Mouse (Mus musculus): ENCODE results near the gene 1600002K03Rik. TPM values are rescaled to one million over a fixed set of nuclear protein-coding genes. Genes with fewer than 3 reads are reported as not detected.
A peak's percentile ranks its signal among the peaks of the same experiment; 100 is the strongest.

1600002K03Rik gene
- polyA plus RNA-seq, 1 experiment = 16.4 TPM

DNA sequence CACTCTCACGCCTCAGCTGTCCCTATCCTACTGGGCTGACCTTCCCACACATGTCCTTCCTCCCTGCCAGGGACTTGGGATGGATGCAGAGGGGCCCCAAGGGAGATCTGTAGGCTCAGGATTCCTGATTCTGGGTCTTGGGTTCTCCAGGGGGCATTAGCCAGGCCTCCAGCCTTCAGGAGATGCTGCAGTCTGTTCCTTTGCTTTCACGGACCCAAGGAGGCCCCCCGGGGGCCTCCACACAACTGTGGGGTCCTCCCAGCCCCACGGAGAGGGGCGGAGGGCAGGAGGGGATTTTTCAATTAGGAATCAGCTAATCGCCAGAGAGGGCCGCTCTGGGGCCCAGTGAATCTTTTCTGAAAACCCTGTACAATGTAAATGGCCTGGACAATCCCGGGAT is 21.7 kb downstream of the 1600002K03Rik start:
- TF ChIP-seq CTCF (IDR thresholded peaks at IDR 0.05; ENCODE audit: borderline replicate concordance, insufficient read depth, low read depth, low read length) (no peak), POLR2A (IDR thresholded peaks at IDR 0.05; ENCODE audit: borderline replicate concordance, insufficient read depth, low read length) (no peak)
- Histone ChIP-seq H3K4me1 (ENCODE audit: control insufficient read depth, insufficient read depth, low read length) (no peaks in the 10 kb centered on the region; the same call in 1 of the 2 replicates), H3K27ac (ENCODE audit: insufficient read depth, low read length) (no peak overlapping the region), H3K4me3 (replicated peaks; ENCODE audit: insufficient read depth, low read depth, low read length) (no peak overlapping the region), H3K27me3 (ENCODE audit: control insufficient read depth, insufficient read depth, low read length) (no peaks in the 10 kb centered on the region)
- 46% methylated on average over 8 of the region's 8 CpGs for WGBS
- DNase-seq = no peak

DNA sequence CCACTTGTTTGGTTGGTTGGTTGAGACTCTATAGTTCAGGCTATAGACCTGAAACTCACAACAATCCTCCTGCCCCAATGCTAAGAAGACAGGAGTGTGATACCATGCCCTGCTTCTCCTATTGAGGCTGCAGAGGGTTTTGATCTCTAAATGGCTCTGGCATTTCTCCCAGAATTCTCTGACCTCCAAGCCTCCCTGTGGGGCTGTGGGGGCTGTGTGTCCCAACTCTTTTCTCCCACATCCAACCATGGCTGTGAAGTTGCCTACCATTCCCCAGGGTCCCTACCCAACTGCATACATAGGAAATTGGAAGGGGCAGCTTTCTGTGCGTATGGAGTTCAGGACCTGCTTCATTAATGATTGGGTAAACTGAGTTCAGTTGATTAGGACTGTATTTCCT is 23.4 kb downstream of the 1600002K03Rik start:
- Histone ChIP-seq H3K4me3 (replicated peaks; ENCODE audit: insufficient read depth, low read depth, low read length) (no peak overlapping the region), H3K4me1 (ENCODE audit: control insufficient read depth, insufficient read depth, low read length) (peaks cover 3% of the 10 kb centered on the region), H3K27ac (ENCODE audit: insufficient read depth, low read length) (no peak overlapping the region), H3K27me3 (ENCODE audit: control insufficient read depth, insufficient read depth, low read length) (no peaks in the 10 kb centered on the region)
- no peak for DNase-seq
- TF ChIP-seq CTCF (IDR thresholded peaks at IDR 0.05; ENCODE audit: borderline replicate concordance, insufficient read depth, low read depth, low read length) (no peak), POLR2A (IDR thresholded peaks at IDR 0.05; ENCODE audit: borderline replicate concordance, insufficient read depth, low read length) (no peak)
- WGBS = 94% methylated on average over 1 of the region's 1 CpGs

DNA sequence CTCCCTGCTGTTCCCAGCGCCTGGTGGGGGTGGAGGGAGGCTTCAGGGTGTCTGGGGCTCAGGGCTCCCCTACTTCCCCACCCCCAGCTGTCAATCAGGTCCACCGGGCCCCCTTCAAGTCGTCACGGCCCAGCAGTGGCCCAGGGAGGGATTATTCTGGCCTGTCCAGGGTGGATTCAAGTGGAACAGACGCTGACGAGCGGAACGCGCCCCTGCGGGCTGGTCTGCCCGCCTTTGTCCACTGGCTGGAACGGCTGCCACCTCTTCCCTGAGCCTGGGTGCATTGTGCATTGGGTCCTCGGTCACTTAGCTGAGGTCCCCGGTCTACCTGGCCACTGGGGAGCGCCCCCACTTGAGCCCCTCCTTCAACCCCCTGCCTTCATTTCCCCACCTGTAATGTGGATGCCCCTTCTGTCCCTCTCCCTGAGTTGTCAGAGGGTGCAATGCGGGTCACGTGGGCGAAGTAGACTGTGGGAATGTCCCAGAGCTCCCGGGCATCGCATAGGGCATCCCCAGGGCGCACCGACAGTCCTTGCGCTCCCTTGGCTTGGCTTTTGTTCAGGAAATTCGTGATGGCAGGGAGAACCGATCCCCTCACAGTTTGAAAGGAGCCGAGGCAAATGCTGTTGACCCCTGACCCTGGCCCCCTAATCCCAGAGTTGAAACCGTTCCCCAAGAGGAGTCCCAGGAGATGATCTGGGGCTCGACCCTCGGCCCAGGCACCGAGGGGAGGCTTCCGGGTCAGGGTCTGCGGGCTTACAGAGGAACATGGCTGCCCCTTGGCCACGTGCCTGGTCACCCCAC is 24.2 kb downstream of the 1600002K03Rik start:
- no peak for TF ChIP-seq CTCF (IDR thresholded peaks at IDR 0.05; ENCODE audit: borderline replicate concordance, insufficient read depth, low read depth, low read length)
- no peak for TF ChIP-seq POLR2A (IDR thresholded peaks at IDR 0.05; ENCODE audit: borderline replicate concordance, insufficient read depth, low read length)
- Histone ChIP-seq H3K27ac (ENCODE audit: insufficient read depth, low read length) (no peak overlapping the region), H3K27me3 (ENCODE audit: control insufficient read depth, insufficient read depth, low read length) (no peaks in the 10 kb centered on the region), H3K4me1 (ENCODE audit: control insufficient read depth, insufficient read depth, low read length) (peaks cover 3% of the 10 kb centered on the region), H3K4me3 (replicated peaks; ENCODE audit: insufficient read depth, low read depth, low read length) (no peak overlapping the region)
- no peak for DNase-seq
- 34% methylated on average over 33 of the region's 33 CpGs for WGBS

GRCm38 (mm10) chr10:80199440-80200008 is 26.8 kb downstream of the 1600002K03Rik start:
- peak; percentile 84 to 85 for DNase-seq
- peaks cover 3% of the 10 kb centered on the region for H3K4me1 ChIP-seq (ENCODE audit: control insufficient read depth, insufficient read depth, low read length)
- no peaks in the 10 kb centered on the region for H3K27me3 ChIP-seq (ENCODE audit: control insufficient read depth, insufficient read depth, low read length)
- H3K27ac ChIP-seq (ENCODE audit: insufficient read depth, low read length) = no peak overlapping the region
- TF ChIP-seq CTCF (IDR thresholded peaks at IDR 0.05; ENCODE audit: borderline replicate concordance, insufficient read depth, low read depth, low read length) (peak; percentile 92), POLR2A (IDR thresholded peaks at IDR 0.05; ENCODE audit: borderline replicate concordance, insufficient read depth, low read length) (no peak)
- no peak overlapping the region for H3K4me3 ChIP-seq (replicated peaks; ENCODE audit: insufficient read depth, low read depth, low read length)
- WGBS = 31% methylated on average over 3 of the region's 3 CpGs

DNA sequence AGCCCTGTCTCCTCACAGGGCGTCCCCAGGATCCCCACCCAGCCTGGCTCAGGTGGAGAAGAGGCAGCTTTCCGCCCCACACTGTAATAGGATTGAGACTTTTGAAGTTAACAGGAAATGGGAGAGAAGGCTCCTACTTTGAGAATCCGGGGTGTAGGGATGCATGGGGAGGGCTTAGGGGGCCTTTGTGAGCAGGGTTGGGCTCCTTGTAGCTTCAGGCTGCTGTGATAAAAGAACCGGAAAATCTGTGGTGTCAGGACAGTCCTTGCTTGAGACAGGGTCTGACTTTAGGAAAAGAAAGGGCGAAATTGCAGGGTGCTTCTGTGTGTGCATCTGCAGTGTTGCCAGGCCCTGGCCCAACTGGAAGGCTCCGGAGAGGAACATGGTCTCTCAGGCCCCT is 27.7 kb downstream of the 1600002K03Rik start:
- TF ChIP-seq POLR2A (IDR thresholded peaks at IDR 0.05; ENCODE audit: borderline replicate concordance, insufficient read depth, low read length) (no peak), CTCF (IDR thresholded peaks at IDR 0.05; ENCODE audit: borderline replicate concordance, insufficient read depth, low read depth, low read length) (no peak)
- WGBS = 73% methylated on average over 6 of the region's 6 CpGs
- H3K4me1 ChIP-seq (ENCODE audit: control insufficient read depth, insufficient read depth, low read length) = peaks cover 3% of the 10 kb centered on the region
- H3K27me3 ChIP-seq (ENCODE audit: control insufficient read depth, insufficient read depth, low read length) = no peaks in the 10 kb centered on the region
- H3K27ac ChIP-seq (ENCODE audit: insufficient read depth, low read length) = no peak overlapping the region
- H3K4me3 ChIP-seq (replicated peaks; ENCODE audit: insufficient read depth, low read depth, low read length) = no peak overlapping the region
- DNase-seq = no peak

DNA sequence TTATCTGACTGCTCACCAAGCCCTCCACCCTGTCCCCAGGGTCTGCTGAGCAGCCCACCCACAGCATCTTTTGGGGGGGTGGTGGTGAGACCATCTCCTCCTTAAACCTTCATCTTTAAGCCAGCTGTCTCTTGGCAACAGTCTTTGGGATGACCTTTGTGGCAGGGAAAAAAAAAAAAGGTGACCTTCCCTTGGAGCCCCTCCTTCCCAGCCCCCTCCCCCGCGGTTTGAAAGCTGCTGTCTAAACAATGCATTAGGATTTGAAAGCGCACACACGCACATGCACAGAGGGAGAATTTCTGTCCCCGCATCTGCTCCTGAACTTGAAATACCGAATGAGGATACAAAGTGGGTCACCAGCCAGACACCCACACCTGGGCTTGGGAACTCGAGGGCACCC is 31.3 kb downstream of the 1600002K03Rik start:
- WGBS = 27% methylated on average over 7 of the region's 7 CpGs
- Histone ChIP-seq H3K27ac (ENCODE audit: insufficient read depth, low read length) (no peak overlapping the region), H3K4me3 (replicated peaks; ENCODE audit: insufficient read depth, low read depth, low read length) (no peak overlapping the region), H3K27me3 (ENCODE audit: control insufficient read depth, insufficient read depth, low read length) (no peaks in the 10 kb centered on the region), H3K4me1 (ENCODE audit: control insufficient read depth, insufficient read depth, low read length) (peaks cover 3% of the 10 kb centered on the region)
- no peak for TF ChIP-seq POLR2A (IDR thresholded peaks at IDR 0.05; ENCODE audit: borderline replicate concordance, insufficient read depth, low read length)
- TF ChIP-seq CTCF (IDR thresholded peaks at IDR 0.05; ENCODE audit: borderline replicate concordance, insufficient read depth, low read depth, low read length) = no peak
- no peak for DNase-seq

GRCm38 (mm10) chr10:80207201-80207600 is 34.5 kb downstream of the 1600002K03Rik start:
- TF ChIP-seq CTCF (IDR thresholded peaks at IDR 0.05; ENCODE audit: borderline replicate concordance, insufficient read depth, low read depth, low read length) (no peak), POLR2A (IDR thresholded peaks at IDR 0.05; ENCODE audit: borderline replicate concordance, insufficient read depth, low read length) (no peak)

GRCm38 (mm10) chr10:80207676-80208075 is 34.9 kb downstream of the 1600002K03Rik start:
- Histone ChIP-seq H3K27me3 (ENCODE audit: control insufficient read depth, insufficient read depth, low read length) (no peaks in the 10 kb centered on the region), H3K27ac (ENCODE audit: insufficient read depth, low read length) (no peak overlapping the region), H3K4me1 (ENCODE audit: control insufficient read depth, insufficient read depth, low read length) (no peaks in the 10 kb centered on the region), H3K4me3 (replicated peaks; ENCODE audit: insufficient read depth, low read depth, low read length) (no peak overlapping the region)
- DNase-seq = no peak
- no peak for TF ChIP-seq CTCF (IDR thresholded peaks at IDR 0.05; ENCODE audit: borderline replicate concordance, insufficient read depth, low read depth, low read length)
- no peak for TF ChIP-seq POLR2A (IDR thresholded peaks at IDR 0.05; ENCODE audit: borderline replicate concordance, insufficient read depth, low read length)
- whole genome bisulfite sequencing = 66% methylated on average over 10 of the region's 10 CpGs

More at GRCm38 (mm10) chr10:80207201-80207600, 34.5 kb downstream of the 1600002K03Rik start:
- Histone ChIP-seq H3K27me3 (ENCODE audit: control insufficient read depth, insufficient read depth, low read length) (no peaks in the 10 kb centered on the region), H3K4me3 (replicated peaks; ENCODE audit: insufficient read depth, low read depth, low read length) (no peak overlapping the region), H3K4me1 (ENCODE audit: control insufficient read depth, insufficient read depth, low read length) (no peaks in the 10 kb centered on the region), H3K27ac (ENCODE audit: insufficient read depth, low read length) (no peak overlapping the region)
- DNase-seq = no peak
- WGBS = 66% methylated on average over 1 of the region's 1 CpGs

Measured in cerebellum, adult 2 months (tissue).